Mouse (Mus musculus): ENCODE data around the gene Gm9964.
A peak's percentile ranks its signal among the peaks of the same experiment; 100 is the strongest.
"Not testable (repeated sequence)": the region's sequence is repeated elsewhere in the genome, so short reads cannot be mapped to it uniquely, and the experiment has no call there.

Gene Gm9964

GRCm38 (mm10) chr11:79296856-79297491 is at the start of gene Gm9964:
Gene Gm9964 (minus strand): TSS chr11:79296906.
- no peak for DNase-seq (ENCODE audit: inconsistent ontology term)

- DNase-seq (ENCODE audit: inconsistent ontology term) = peak; percentile 78
Measured at GRCm38 (mm10) chr11:79339808-79340781, 43.4 kb upstream of the Gm9964 start.

- DNase-seq (ENCODE audit: inconsistent ontology term) = peak; percentile 99
Measured at GRCm38 (mm10) chr11:79339234-79339807, 42.6 kb upstream of the Gm9964 start, which contains the start of gene Nf1. Gene Nf1 (plus strand): TSS chr11:79339693.

GRCm38 (mm10) chr11:79338621-79339020 is 41.9 kb upstream of the Gm9964 start:
- no peak for DNase-seq (ENCODE audit: inconsistent ontology term)

- DNase-seq (ENCODE audit: inconsistent ontology term) = no peak
Measured at GRCm38 (mm10) chr11:79336722-79337267, 40.1 kb upstream of the Gm9964 start.

GRCm38 (mm10) chr11:79335077-79335476 is 38.4 kb upstream of the Gm9964 start:
- no peak for DNase-seq (ENCODE audit: inconsistent ontology term)

- DNase-seq (ENCODE audit: inconsistent ontology term) = no peak
Measured at GRCm38 (mm10) chr11:79329585-79329984, 32.9 kb upstream of the Gm9964 start.

- no peak for DNase-seq (ENCODE audit: inconsistent ontology term)
Measured at GRCm38 (mm10) chr11:79328060-79328459, 31.4 kb upstream of the Gm9964 start.

- no peak for DNase-seq (ENCODE audit: inconsistent ontology term)
Measured at GRCm38 (mm10) chr11:79327106-79327505, 30.4 kb upstream of the Gm9964 start.

- no peak for DNase-seq (ENCODE audit: inconsistent ontology term)
Measured at GRCm38 (mm10) chr11:79325663-79326062, 29.0 kb upstream of the Gm9964 start.

GRCm38 (mm10) chr11:79323985-79324685 is 27.4 kb upstream of the Gm9964 start:
- no peak for DNase-seq (ENCODE audit: inconsistent ontology term)

GRCm38 (mm10) chr11:79319807-79320206 is 23.1 kb upstream of the Gm9964 start:
- DNase-seq (ENCODE audit: inconsistent ontology term) = no peak

GRCm38 (mm10) chr11:79316807-79317345 is 20.2 kb upstream of the Gm9964 start:
- no peak for DNase-seq (ENCODE audit: inconsistent ontology term)

GRCm38 (mm10) chr11:79310467-79310866 is 13.8 kb upstream of the Gm9964 start:
- DNase-seq (ENCODE audit: inconsistent ontology term) = no peak

GRCm38 (mm10) chr11:79307560-79308200 is 11.0 kb upstream of the Gm9964 start:
- DNase-seq (ENCODE audit: inconsistent ontology term) = peak; percentile 34

- DNase-seq (ENCODE audit: inconsistent ontology term) = peak; percentile 90
Measured at GRCm38 (mm10) chr11:79306996-79307395, 10.3 kb upstream of the Gm9964 start.

GRCm38 (mm10) chr11:79306510-79306909 is 9.8 kb upstream of the Gm9964 start:
- peak; percentile 90 for DNase-seq (ENCODE audit: inconsistent ontology term)

GRCm38 (mm10) chr11:79305697-79306340 is 9.1 kb upstream of the Gm9964 start:
- DNase-seq (ENCODE audit: inconsistent ontology term) = no peak

GRCm38 (mm10) chr11:79304245-79304644 is 7.5 kb upstream of the Gm9964 start:
- DNase-seq (ENCODE audit: inconsistent ontology term) = not testable (repeated sequence)

- DNase-seq (ENCODE audit: inconsistent ontology term) = no peak
Measured at GRCm38 (mm10) chr11:79303109-79303508, 6.4 kb upstream of the Gm9964 start.
